Mouse (Mus musculus): ENCODE measurements at regions not wholly inside any gene's neighbourhood (a gene's known extent, or its start where the extent isn't known, plus 50 kb on each side); places are given as distances from the start of the nearest gene placed in this dataset.
"Not testable (repeated sequence)": the region's sequence is repeated elsewhere in the genome, so short reads cannot be mapped to it uniquely, and the experiment has no call there.

- no peak for DNase-seq (ENCODE audit: extremely low spot score, low read depth, low spot score)
These were observed 202.1 kb downstream of the Ddx10 start for GRCm38 (mm10) chr9:53045788-53046187.

- no peak for DNase-seq (ENCODE audit: extremely low spot score, low read depth, low spot score)
These were observed 214.1 kb downstream of the Ddx10 start for GRCm38 (mm10) chr9:53033797-53034196.

- no peak for DNase-seq (ENCODE audit: extremely low spot score, low read depth, low spot score)
These were observed 225.8 kb downstream of the Ddx10 start for GRCm38 (mm10) chr9:53022096-53022495.

- DNase-seq (ENCODE audit: extremely low spot score, low read depth, low spot score), result no peak
These were observed 237.1 kb downstream of the Ddx10 start for GRCm38 (mm10) chr9:53010741-53011140.

GRCm38 (mm10) chr9:53007395-53007794 lies 240.5 kb downstream of the Ddx10 start:
- no peak for DNase-seq (ENCODE audit: extremely low spot score, low read depth, low spot score)

- no peak for DNase-seq (ENCODE audit: extremely low spot score, low read depth, low spot score)
These were observed 241.8 kb downstream of the Ddx10 start for GRCm38 (mm10) chr9:53006085-53006484.

- no peak for DNase-seq (ENCODE audit: extremely low spot score, low read depth, low spot score)
These were observed 243.4 kb downstream of the Ddx10 start for GRCm38 (mm10) chr9:53004253-53004978.

- DNase-seq (ENCODE audit: extremely low spot score, low read depth, low spot score), result no peak
These were observed 271.8 kb downstream of the Ddx10 start for GRCm38 (mm10) chr9:52976041-52976440.

- DNase-seq (ENCODE audit: extremely low spot score, low read depth, low spot score), result no peak
These were observed 282.2 kb downstream of the Ddx10 start for GRCm38 (mm10) chr9:52965631-52966030.

- no peak for DNase-seq (ENCODE audit: extremely low spot score, low read depth, low spot score)
These were observed 280.1 kb upstream of the AI593442 start for GRCm38 (mm10) chr9:52959668-52960067.

GRCm38 (mm10) chr9:52957245-52957644 lies 277.7 kb upstream of the AI593442 start:
- DNase-seq (ENCODE audit: extremely low spot score, low read depth, low spot score), result no peak

GRCm38 (mm10) chr9:52944081-52944480 lies 264.5 kb upstream of the AI593442 start:
- DNase-seq (ENCODE audit: extremely low spot score, low read depth, low spot score), result no peak

- no peak for DNase-seq (ENCODE audit: extremely low spot score, low read depth, low spot score)
These were observed 262.0 kb upstream of the AI593442 start for GRCm38 (mm10) chr9:52941637-52941983.

- DNase-seq (ENCODE audit: extremely low spot score, low read depth, low spot score), result no peak
These were observed 261.5 kb upstream of the AI593442 start for GRCm38 (mm10) chr9:52940964-52941636.

GRCm38 (mm10) chr9:52935082-52935481 lies 255.5 kb upstream of the AI593442 start:
- no peak for DNase-seq (ENCODE audit: extremely low spot score, low read depth, low spot score)

- no peak for DNase-seq (ENCODE audit: extremely low spot score, low read depth, low spot score)
These were observed 237.9 kb upstream of the AI593442 start for GRCm38 (mm10) chr9:52917516-52917915.

- not testable (repeated sequence) for DNase-seq (ENCODE audit: extremely low spot score, low read depth, low spot score)
These were observed 209.1 kb upstream of the AI593442 start for GRCm38 (mm10) chr9:52888653-52889052.

GRCm38 (mm10) chr9:52887997-52888396 lies 208.4 kb upstream of the AI593442 start:
- DNase-seq (ENCODE audit: extremely low spot score, low read depth, low spot score), result not testable (repeated sequence)

GRCm38 (mm10) chr9:52867236-52867635 lies 187.7 kb upstream of the AI593442 start:
- no peak for DNase-seq (ENCODE audit: extremely low spot score, low read depth, low spot score)

GRCm38 (mm10) chr9:52860327-52860726 lies 180.7 kb upstream of the AI593442 start:
- no peak for DNase-seq (ENCODE audit: extremely low spot score, low read depth, low spot score)

- DNase-seq (ENCODE audit: extremely low spot score, low read depth, low spot score), result no peak
These were observed 178.8 kb upstream of the AI593442 start for GRCm38 (mm10) chr9:52858411-52858810.

- no peak for DNase-seq (ENCODE audit: extremely low spot score, low read depth, low spot score)
These were observed 173.8 kb upstream of the AI593442 start for GRCm38 (mm10) chr9:52853338-52853737.

- no peak for DNase-seq (ENCODE audit: extremely low spot score, low read depth, low spot score)
These were observed 171.0 kb upstream of the AI593442 start for GRCm38 (mm10) chr9:52850552-52850951.

All from hindlimb bud, embryonic 11.5 days (tissue).